Mouse (Mus musculus) large intestine, adult 2 months (tissue): ENCODE results near the gene Arhgap22. TPM values are rescaled to one million over a fixed set of nuclear protein-coding genes. Genes with fewer than 3 reads are reported as not detected.

Experiments
- DNase-seq: peaks from one replicate; pipeline ENCODE4 v3.0.0-alpha.2; 2012; ENCODE audit warnings: low read depth, low spot score
- WGBS: fragments of 180-500 bp; shearing (Covaris S2); methylation state at CpG from one replicate; pipeline ENCODE4 v1.1.7; 2018; 5-methylcytosine and 5-hydroxymethylcytosine counted together
- polyA plus RNA-seq: library from polyadenylated mRNA; depleted of rRNA; stranded (reverse); fragments of >200 nt; gene quantifications from 2 replicates; pipeline ENCODE4 v1.2.3, GENCODE M21; 2012

The Arhgap22 gene
- polyA plus RNA-seq, 1 experiment: 2.8 TPM

- DNase-seq: no peak
- WGBS: 82% methylated on average over 6 of the region's 6 CpGs
Measured at GRCm38 (mm10) chr14:33260131-33260530, 46.3 kb downstream of the Arhgap22 start.

DNA sequence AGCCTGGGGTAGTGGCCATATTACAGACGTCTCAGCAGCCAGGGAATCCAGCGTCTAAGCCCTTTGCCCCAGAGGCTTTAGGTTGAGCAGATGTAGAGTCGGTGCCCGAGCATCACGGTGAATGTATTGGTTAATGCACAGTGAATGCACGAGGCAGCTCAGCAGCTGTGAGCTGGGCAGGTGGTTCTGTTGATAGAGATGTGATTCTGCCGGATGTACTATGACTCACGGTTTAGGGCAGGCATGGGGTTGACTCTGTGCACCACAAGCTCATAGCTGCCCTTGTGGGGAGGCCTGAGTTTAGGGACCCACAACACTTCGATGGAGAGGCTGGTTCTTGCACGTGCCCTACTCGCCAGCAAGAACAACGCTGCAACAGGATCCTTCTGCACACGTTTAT is 51.0 kb downstream of the Arhgap22 start:
- no peak for DNase-seq

GRCm38 (mm10) chr14:33276240-33276639 is 62.4 kb downstream of the Arhgap22 start:
- no peak for DNase-seq
- 57% methylated on average over 2 of the region's 2 CpGs for WGBS

More for the DNA sequence above, 51.0 kb downstream of the Arhgap22 start:
- 87% methylated on average over 13 of the region's 13 CpGs for WGBS

DNA sequence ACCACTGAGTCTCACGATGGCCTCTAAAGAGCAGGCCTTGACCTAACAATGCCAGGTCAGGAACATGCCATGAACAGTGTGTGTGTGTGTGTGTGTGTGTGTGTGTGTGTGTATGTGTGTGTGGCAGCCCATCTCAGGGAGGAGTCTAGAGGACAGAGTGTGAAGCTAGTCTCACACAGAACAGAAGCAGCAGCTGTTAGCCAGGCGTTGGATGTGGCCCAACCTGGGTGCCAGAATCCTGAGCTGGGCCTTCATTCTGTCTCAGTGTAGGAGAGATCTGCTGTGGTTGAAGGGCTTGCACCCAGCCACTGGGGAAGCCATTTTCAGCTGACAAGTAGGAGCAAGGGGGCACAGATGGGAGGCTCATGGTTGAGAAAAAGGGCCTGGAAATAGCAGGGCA is 64.5 kb downstream of the Arhgap22 start:
- DNase-seq: no peak
- 78% methylated on average over 2 of the region's 2 CpGs for WGBS

DNA sequence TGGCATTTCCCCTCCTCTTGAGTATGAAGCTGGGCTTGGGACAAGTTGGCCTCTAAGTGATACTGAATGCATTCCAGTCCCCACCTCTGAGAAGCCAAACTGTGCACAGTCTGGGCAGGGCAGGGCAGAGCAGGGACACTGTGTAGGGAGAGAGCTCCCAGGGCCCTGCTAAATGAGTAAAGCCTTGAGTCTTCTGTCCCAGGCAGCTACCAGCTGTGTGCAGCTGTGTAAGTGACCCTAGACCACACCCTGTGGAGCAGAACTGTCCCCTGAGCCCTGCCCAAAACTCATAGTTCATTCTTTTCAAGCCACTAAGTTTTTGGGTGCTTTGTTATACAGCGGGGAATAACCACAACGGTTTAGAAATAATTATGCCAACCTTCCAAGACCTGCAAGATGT is 67.1 kb downstream of the Arhgap22 start:
- no peak for DNase-seq
- WGBS: 64% methylated on average over 2 of the region's 2 CpGs

- WGBS: 93% methylated on average over 4 of the region's 4 CpGs
- DNase-seq: no peak
Measured at GRCm38 (mm10) chr14:33282447-33282846, 68.6 kb downstream of the Arhgap22 start.

GRCm38 (mm10) chr14:33287920-33288319 is 74.1 kb downstream of the Arhgap22 start:
- 74% methylated on average over 4 of the region's 4 CpGs for WGBS

GRCm38 (mm10) chr14:33290038-33290437 is 76.2 kb downstream of the Arhgap22 start:
- WGBS: 67% methylated on average over 9 of the region's 9 CpGs

More at GRCm38 (mm10) chr14:33287920-33288319, 74.1 kb downstream of the Arhgap22 start:
- no peak for DNase-seq

DNA sequence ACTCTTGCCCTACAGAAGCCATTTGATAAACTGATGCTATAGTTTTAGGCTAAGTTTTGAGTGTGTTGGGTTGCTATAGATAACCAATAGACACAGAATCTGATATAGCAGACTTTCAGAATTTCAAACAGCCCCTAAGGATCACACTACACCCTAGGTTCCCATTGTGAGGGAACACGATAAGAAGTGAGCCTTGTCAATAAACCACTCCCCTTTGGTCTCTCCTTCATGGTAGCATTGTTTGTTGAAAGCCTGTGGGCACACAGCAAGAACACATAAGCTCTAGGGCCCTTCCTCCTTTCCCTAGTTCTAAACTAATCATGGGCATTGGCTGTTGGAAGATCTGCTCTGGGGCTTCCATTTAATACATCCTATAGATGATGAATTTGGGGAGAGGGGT is 80.7 kb downstream of the Arhgap22 start:
- 29% methylated on average over 1 of the region's 1 CpGs for WGBS
- no peak for DNase-seq

More at GRCm38 (mm10) chr14:33290038-33290437, 76.2 kb downstream of the Arhgap22 start:
- DNase-seq: no peak

DNA sequence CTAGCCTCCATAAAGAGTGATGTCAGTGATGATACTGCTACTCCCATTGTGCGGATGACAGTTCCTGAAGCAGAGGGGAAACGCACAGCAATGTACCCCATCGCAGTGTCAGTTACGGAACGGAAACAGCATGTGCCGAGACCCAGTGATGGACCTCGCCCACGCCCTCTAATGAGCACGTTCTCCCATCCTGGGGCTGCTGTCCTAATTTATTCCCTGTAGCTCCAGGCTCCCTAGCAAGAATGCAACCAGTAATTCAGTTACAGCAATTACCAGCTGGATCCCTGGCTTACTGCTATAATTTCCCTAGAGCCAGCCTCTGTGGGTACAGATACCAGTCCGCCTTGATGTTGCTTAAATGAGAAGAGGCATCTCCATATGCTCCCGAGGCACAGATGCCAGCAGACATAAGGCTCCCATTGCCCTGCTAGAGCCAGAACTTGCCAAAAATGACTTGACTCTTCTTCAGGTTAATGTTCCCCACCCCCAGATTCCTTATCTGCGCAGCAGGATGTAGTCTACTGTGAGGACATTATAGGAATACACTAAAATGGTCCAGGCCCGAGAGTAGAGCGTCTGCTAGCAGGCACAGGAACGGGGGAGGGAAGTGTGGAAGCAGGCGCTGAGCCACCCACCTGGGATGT is 83.0 kb downstream of the Arhgap22 start:
- whole genome bisulfite sequencing: 86% methylated on average over 16 of the region's 16 CpGs
- DNase-seq: no peak

DNA sequence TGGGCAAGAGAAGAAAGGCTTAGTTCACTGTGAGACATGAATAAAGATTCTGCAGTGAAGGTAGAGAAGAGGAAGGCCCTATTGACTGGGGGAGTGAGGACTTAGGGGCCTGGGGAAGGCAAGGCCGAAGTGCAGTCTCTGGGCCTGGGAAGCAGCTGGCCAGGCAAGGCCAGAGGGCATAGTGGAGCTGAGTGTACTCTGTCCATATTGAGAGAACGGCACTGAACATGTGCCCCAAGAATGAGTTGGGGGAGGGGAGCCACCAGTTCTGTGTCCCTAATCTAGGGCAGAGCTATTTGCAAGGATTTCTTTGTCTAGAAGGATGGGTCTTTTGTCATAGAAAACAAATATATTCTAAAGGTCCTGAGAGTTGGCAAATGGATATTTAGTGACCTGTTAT is 86.8 kb downstream of the Arhgap22 start:
- WGBS: 85% methylated on average over 2 of the region's 2 CpGs
- no peak for DNase-seq

GRCm38 (mm10) chr14:33303348-33303819 is 89.6 kb downstream of the Arhgap22 start:
- WGBS: 23% methylated on average over 9 of the region's 9 CpGs
- peak; percentile 62 for DNase-seq

DNA sequence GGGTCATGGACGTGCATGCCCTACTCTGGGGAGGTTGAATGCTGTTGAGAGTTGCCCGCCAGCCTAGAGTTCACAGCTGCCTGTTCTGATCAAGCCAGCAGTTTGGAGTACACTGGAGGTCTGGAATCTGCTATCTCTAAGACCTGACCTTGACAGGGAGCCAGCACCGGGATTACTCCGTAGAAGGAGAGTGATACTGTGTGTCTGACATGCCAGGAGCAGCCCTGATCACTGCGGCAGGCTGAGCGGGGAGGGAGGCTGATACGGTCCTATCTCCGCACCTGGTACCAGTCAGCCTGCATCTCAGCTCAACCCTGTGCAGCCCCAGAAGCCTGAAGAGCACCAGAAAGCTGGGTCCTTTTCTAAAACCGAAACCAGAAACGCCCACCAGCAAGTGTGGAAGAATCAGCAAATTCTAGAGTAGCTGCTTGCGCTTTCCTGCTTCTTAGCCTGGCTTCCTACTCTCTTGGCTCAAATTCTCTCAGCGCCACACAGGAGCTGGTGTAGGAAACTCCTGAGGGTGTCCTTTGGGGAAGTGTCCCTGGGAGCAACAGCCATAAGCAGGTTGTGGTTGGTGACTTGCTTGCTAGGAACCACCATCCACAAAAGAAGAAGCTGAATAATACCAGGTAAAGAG is 91.9 kb downstream of the Arhgap22 start:
- no peak for DNase-seq
- WGBS: 66% methylated on average over 12 of the region's 12 CpGs

DNA sequence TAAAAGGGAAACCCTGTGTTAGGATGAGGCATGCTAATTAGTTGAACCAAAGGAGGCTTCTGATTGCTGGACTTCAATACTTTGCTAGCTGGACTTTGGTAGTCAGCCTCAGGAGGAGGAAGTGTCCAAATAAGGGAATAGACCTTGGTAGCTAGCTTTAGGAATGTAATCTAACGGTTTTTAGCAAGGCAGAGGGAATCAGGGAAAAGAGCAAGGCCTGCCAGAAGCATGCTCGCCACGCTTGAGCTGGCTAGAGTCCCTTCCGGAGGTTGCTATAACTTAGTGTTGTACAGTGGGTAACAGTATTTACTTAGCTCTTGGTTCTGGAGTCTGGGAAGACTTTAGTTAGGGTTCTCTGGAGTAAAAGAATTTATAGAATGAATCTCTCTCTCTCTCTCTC is 96.9 kb downstream of the Arhgap22 start:
- WGBS: 26% methylated on average over 4 of the region's 4 CpGs
- no peak for DNase-seq

- no peak for DNase-seq
- 54% methylated on average over 4 of the region's 4 CpGs for WGBS
Measured at GRCm38 (mm10) chr14:33312309-33312708, 98.5 kb downstream of the Arhgap22 start.

- DNase-seq: peak; percentile 37
- under 1% methylated on average over 4 of the region's 4 CpGs for WGBS
Measured at GRCm38 (mm10) chr14:33313624-33314023, 99.8 kb downstream of the Arhgap22 start.

GRCm38 (mm10) chr14:33314160-33314559 is 100.3 kb downstream of the Arhgap22 start:
- 28% methylated on average over 7 of the region's 7 CpGs for WGBS
- DNase-seq: no peak

GRCm38 (mm10) chr14:33315111-33315510 is 101.3 kb downstream of the Arhgap22 start:
- no peak for DNase-seq
- 68% methylated on average over 5 of the region's 5 CpGs for WGBS

DNA sequence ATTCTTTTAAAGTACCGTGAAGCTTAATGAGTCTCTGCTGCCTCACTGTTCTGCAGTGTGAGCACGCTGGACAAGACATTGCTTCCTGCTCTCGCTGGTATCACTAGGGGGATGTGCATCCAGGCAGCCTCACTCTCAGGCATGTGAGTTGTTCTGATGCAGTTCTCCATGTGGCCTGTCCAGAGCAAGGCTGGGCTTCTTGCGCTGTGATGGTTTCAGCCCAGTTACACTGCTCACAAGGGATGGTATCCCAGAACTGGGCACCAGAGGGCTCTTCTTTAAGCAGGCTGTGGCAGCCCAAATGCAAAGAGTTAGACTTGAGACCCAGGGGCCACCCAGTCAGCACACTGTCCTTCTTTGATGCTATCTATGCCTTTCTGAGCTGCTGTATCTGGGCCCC is 101.9 kb downstream of the Arhgap22 start:
- no peak for DNase-seq
- 74% methylated on average over 4 of the region's 4 CpGs for WGBS

DNA sequence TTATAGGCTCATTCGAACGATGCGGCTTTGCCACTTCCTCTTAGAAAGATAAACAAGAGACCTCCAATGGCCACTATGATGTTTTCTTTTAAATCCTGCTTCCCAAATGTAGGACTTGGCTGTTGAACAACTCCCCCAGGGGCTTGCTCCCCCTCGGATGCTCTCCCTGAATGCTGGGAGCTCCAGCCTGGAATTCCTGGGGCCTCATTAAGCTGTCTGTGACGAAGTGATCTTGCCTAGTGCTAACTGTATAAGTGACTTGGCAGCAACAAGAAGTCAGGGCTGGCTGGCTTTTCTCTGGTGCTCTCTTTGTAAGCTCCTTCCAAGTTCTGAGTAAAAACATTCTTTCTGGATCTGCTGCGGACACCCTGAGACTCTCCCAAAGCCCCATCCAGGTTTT is 104.1 kb downstream of the Arhgap22 start:
- WGBS: 45% methylated on average over 6 of the region's 6 CpGs
- DNase-seq: no peak
